Mouse (Mus musculus): Measurements from ENCODE around the gene Ms4a6b. TPM values are rescaled to one million over a fixed set of nuclear protein-coding genes. Genes with fewer than 3 reads are reported as not detected.

Ms4a6b gene
- polyA plus RNA-seq, 1 experiment, result not detected

DNA sequence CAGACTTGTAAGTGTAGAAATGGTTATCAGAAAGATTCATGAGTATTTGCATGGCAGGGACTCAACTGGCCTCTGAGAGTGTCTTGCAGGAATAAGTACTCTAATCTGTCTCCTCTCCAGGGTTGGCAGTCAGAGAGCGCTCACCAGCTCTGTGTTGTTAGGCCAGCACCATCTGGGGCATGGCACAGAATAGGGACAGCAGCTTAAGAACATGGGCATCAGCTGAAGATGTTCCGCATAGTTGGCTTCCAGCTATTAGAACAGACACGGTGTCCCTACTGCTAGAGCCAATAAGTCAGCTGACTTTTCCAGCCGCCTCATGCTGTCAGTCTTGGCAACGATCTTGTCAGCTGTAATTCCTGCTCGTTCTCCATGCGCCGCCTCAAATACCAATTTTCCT, 58.7 kb downstream of the Ms4a6b start:
- H3K9me3 ChIP-seq (ENCODE audit: control insufficient read depth, low read length), result no peaks in the 10 kb centered on the region
- no peaks in the 10 kb centered on the region for H3K36me3 ChIP-seq (ENCODE audit: control insufficient read depth)
- no peak overlapping the region for H3K4me3 ChIP-seq (replicated peaks)
- H3K27me3 ChIP-seq (ENCODE audit: control insufficient read depth), result no peaks in the 10 kb centered on the region
- no peaks in the 10 kb centered on the region for H3K4me1 ChIP-seq (ENCODE audit: control insufficient read depth)
- TF ChIP-seq TAL1 (IDR thresholded peaks at IDR 0.05; ENCODE audit: low read length), result no peak
- no peak for TF ChIP-seq GATA1 (IDR thresholded peaks at IDR 0.05; ENCODE audit: low read length)

Other genes with a start within 250 kb of the Ms4a6b start
- gene Ms4a5, start 232.6 kb upstream of the Ms4a6b start, polyA plus RNA-seq (2012), result not detected in 2 replicates
- not detected in 2 replicates for gene Ms4a14, start 202.1 kb upstream of the Ms4a6b start, polyA plus RNA-seq (2012)
- not detected in 2 replicates for gene Ms4a7, start 180.4 kb upstream of the Ms4a6b start, polyA plus RNA-seq (2012)
- not detected in 2 replicates for gene Ms4a4a, start 141.0 kb upstream of the Ms4a6b start, polyA plus RNA-seq (2012)
- gene Ms4a4c, start 111.7 kb upstream of the Ms4a6b start, polyA plus RNA-seq (2012), result not detected in 2 replicates
- 0.05 TPM in 1 of 2 replicates, not detected in the other for gene Ms4a4b, start 73.0 kb upstream of the Ms4a6b start, polyA plus RNA-seq (2012)
- gene Ms4a6c, start 47.1 kb upstream of the Ms4a6b start, polyA plus RNA-seq (2012), result not detected in 2 replicates
- gene Gm8369, start 30.6 kb upstream of the Ms4a6b start, polyA plus RNA-seq (2012), result not detected in 2 replicates
- gene Ms4a4d, start 20.3 kb downstream of the Ms4a6b start, polyA plus RNA-seq (2012), result not detected in 2 replicates
- not detected in 2 replicates for gene Ms4a6d, start 88.3 kb downstream of the Ms4a6b start, polyA plus RNA-seq (2012)
- 0.01 and 0.05 TPM in 2 replicates for gene Ms4a2, start 107.2 kb downstream of the Ms4a6b start, polyA plus RNA-seq (2012)
- gene Ms4a3, start 124.3 kb downstream of the Ms4a6b start, polyA plus RNA-seq (2012), result 0.06 TPM in 1 of 2 replicates, not detected in the other
- not detected in 2 replicates for gene Oosp2, start 144.0 kb downstream of the Ms4a6b start, polyA plus RNA-seq (2012)
- gene Oosp1, start 174.6 kb downstream of the Ms4a6b start, polyA plus RNA-seq (2012), result not detected in 2 replicates
- gene Oosp3, start 180.5 kb downstream of the Ms4a6b start, polyA plus RNA-seq (2012), result not detected in 2 replicates
- not detected in 2 replicates for gene Gif, start 231.0 kb downstream of the Ms4a6b start, polyA plus RNA-seq (2012)